Mouse (Mus musculus) MEL-GATA-1-ER (cell line): ENCODE results near the gene Nudt22.
A peak's percentile ranks its signal among the peaks of the same experiment; 100 is the strongest.

Experiments used
- DNase-seq: peaks from one replicate; pipeline ENCODE4 v3.0.0-alpha.2; 2012; ENCODE audit warnings: low read depth; ENCODE audit errors: extremely low read depth

Gene Nudt22

DNA sequence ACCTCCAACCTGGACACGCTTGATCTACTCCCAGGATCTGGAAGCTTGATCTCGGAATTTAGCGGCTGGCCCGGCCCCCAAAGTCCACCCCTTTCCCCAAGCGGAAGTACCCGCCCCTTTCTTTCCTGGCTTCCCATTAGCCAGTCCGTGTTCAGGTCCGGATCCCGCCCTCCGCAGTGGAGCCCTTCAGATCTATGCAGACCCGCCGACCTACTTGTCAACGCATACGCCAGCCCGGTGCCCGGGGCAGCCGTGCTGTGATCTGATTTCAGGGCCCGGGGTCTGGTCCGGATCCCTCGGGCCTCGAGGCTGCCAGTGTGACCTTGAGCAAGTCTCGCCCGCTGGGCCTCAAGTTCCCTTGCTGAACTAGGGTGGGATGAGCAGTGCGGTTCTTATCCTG, at the start of gene Nudt22, which contains the start of gene Trpt1:
TSS of gene Nudt22 (minus strand) at position 112 of the 400 bp plus-strand sequence.
TSS of gene Trpt1 (plus strand) at position 126 of the 400 bp plus-strand sequence.
- DNase-seq, result peak; percentile 79

- no peak for DNase-seq
Measured at GRCm38 (mm10) chr19:7044706-7045105, 48.8 kb upstream of the Nudt22 start.

DNA sequence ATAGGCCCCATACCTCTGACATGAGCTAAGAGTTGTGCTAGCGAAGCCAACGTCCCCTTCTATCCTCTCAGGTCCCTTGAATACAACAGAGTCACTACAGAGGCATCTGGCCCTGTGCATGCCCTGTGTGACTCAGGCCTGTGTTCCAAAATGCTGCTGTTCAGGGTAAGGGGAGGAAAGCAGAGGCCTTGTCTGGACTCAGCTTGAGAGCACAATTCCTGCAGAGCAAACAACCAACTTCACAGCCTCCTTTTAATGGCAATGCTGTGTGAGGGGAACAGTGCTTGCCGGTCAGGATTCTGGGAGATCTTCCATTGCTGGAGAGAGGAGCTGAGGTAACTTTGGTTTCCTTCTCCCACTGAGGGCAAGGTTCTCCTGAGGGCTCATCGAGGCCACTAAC, 48.4 kb upstream of the Nudt22 start:
- DNase-seq, result no peak

DNA sequence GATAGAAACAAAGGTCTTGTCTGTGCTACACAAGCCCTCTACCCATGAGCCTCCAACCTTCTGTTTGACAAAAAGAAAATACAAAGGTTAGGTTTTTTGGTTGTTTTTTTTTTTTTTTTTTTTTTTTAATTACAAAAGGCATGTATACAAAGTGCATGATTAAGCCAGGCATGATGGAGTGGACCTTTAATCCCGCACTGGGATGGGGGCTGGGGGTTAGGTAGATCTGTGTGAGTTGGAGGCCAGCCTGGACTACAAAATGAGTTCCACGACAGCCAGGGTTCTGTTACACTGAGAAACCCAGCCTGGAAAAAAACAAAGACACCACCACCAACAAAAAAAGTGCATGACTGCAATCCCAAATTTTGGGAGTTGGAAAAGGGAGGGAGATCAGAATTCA, 45.3 kb upstream of the Nudt22 start:
- DNase-seq, result no peak

DNA sequence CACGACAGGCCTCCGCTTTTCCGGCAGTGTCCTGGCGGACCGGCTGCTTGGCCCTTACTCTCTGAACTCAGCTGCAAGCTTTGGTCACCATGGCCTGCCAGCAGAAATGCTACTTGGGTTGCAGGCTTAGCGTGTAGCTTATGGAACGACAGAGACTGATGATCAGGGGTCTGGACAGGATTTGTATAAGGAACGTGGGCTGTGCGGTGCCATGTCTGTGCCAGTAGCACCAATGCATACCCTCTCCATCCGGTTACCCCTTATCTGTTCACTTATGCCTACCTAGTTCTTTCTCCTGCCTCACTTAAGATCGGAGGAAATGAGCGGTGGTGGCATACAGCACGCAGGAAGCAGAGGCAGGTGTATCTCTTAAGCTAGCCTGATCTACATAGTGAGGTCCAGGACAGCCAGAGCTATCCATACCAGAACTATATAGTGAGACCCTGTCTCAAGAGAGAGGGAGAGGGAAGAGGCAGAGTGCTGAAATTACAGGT, 44.8 kb upstream of the Nudt22 start:
- DNase-seq, result peak; percentile 45

DNA sequence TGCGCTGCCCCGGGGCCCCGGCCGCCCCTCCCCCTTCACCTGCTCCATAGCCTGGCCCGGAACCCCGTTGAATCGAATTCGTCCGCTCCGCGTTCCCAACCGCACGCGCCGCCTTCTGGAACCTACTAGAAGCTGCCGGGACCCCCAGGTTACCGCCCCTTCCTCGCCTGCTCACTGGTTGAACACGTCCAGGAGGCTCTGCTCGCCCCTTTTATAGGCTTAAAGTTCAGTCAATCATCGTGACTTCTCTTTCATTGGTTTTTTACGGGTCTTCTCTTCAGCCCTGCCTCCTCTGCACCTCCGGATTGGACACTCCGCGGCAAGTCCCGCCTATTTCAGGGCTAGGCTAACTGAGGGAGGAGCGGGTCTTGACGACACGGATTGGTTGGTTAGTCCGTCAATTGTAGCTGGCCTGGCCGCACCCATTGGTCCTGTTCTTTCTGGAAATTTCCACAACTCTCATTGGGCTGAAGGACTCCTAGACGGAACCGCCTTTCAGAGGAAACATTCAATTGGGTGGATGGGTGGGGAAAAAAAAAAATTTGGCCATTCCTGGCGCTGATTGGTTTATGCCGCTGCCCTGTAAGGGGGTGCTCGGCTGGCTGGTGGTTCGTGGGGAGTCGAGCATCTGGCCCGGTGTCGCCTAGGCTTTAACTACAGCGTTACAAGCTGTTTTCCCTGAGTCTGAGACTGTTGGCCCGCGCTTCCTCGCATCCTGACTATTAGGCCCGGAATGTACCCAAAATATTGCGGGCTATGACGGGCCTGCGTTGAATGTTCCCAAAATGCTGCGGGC, 44.1 kb upstream of the Nudt22 start, which contains the start of gene Stip1:
TSS of gene Stip1 (minus strand) at position 127 of the 796 bp plus-strand sequence.
- DNase-seq, result peak; percentile 100

- DNase-seq, result peak; percentile 22
Measured at GRCm38 (mm10) chr19:7039088-7039720, 43.3 kb upstream of the Nudt22 start.

GRCm38 (mm10) chr19:7034006-7034405, 38.1 kb upstream of the Nudt22 start:
- no peak for DNase-seq

- no peak for DNase-seq
Measured at GRCm38 (mm10) chr19:7029531-7029930, 33.6 kb upstream of the Nudt22 start.

DNA sequence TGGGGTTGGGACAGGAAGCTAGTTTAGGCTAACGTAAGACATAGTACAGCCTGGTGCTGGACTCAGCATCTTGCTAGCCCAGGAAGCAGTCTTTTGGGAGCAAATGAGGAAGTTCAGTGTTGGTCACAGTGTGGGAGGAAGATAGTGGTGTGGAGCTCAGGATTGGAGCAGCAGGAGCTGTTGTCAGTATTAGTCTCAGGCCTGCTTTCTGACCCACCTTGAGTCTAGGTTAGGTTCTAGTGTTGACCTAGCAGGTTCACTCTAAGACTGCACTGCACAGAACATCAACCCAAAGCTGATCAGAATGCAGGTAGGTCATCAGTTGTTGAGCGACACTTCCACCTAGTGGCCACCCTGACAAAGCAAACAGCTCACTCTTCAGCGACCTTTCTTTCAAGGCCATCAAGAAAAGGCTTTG, 24.3 kb upstream of the Nudt22 start:
- DNase-seq, result peak; percentile 82

- DNase-seq, result peak; percentile 86
Measured at GRCm38 (mm10) chr19:7019191-7019590, 23.3 kb upstream of the Nudt22 start, which contains the start of gene Fermt3. Fermt3 (minus strand) TSS chr19:7019469.

- DNase-seq, result no peak
Measured at GRCm38 (mm10) chr19:7018546-7018945, 22.6 kb upstream of the Nudt22 start.

DNA sequence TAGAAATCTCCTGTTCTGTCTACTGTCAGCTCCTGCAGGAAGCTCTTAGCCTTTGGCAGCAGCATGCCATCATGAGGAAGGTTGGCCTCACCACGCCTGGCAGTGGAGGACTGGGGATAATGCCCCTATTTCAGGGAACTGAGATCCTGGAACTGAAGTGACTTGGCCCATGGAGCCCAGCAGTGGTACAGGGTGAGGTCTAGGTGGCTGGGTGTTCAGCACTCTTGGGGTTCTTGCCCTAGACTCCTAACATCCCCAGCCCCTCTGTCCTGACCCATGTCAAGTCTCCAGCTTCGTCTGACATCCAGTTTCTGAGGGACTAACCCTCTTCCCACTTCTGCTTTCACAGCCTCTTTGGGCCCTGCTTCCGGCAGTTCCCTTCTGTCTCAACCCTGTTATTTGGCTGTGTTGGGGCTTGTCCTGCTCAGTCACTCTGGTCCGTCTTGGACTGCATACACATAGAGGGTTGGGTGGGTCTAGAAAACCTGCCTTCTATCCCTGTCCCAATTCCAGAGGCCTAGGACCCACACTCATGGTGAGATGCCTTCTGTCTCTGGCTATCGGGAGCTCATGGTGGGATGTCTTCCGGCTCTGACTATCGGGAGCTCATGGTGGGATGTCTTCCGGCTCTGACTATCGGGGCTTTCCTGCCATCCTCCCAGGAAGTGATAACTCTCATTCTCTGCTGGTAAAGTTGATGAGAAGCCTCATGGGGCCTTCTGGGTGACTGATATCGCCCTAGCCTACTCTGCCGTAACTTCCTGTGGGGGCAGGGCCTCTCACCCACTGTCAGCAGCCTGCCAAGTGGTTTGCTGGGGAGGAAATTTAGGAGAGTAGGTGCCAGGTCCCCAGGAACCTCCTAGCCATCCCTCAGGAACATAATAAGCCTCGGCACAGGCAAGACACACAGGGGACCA, 21.9 kb upstream of the Nudt22 start:
- peak; percentile 97 for DNase-seq

DNA sequence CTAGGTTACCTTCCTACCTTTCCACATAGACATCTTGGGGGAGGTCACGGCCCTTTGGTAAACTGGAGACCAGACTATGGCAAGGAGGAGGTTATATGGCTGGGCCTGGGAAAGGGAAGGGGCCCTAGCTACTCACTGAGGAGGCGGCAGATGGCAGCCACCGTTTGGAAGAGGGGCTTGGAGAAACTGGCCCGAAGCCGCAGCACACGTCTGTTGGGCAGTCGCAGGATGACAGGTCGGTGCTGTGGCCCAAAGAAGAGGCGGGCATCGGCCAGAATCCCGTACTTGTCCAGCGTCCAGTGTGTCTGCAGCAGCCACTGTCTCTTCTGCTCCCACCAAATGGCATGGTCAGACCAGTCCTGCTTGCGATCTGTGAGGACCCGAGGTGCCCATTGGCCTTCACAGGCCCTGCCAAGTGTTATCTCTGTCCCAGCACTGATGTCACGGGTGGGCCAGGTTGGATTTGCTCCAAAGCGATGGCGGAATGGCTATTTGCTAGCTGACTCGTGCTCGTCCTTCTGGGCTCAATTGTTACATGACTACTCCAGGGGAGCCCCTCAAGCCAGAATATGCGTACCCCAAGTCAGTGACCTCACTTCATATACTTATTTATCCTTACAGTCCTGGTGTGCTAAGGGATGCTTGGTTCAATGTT, 18.7 kb upstream of the Nudt22 start:
- DNase-seq, result no peak

- DNase-seq, result no peak
Measured at GRCm38 (mm10) chr19:7013984-7014383, 18.1 kb upstream of the Nudt22 start.

DNA sequence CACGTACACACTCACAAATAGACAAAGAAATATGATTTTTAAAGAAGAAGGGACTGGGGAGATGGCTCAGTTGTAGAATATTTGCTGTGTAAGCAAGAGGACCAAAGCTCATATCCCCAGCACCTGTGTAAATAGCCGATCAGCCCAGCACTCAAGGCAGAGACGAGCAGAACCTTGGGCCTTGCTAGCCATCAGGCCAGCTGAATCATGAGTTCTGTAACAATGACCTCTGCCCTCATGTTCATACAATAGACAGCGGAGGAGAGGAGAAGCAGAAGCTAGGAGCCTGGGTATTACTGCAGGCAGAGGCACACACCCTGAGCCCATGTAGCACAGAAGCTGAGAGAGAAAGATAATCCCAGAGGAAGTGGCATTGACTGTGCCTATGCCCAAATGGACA, 16.5 kb upstream of the Nudt22 start:
- DNase-seq, result no peak

GRCm38 (mm10) chr19:7006892-7007593, 11.1 kb upstream of the Nudt22 start:
- no peak for DNase-seq

GRCm38 (mm10) chr19:6999360-7000063, 3.6 kb upstream of the Nudt22 start:
- no peak for DNase-seq

GRCm38 (mm10) chr19:6997721-6998290, 1.9 kb upstream of the Nudt22 start:
- DNase-seq, result no peak
